Mouse (Mus musculus) thymus, adult 2 months (tissue): ENCODE measurements around the gene Mfsd4a.

Experiments
- CTCF ChIP-seq: fragments of 200-500 bp; IDR thresholded peaks from 2 replicates; pipeline ENCODE4 v1.5.1; 2012; ENCODE audit warnings: mild to moderate bottlenecking, control low read depth, low read length, moderate library complexity, borderline replicate concordance; ENCODE audit not compliant: control insufficient read depth, poor library complexity, insufficient read depth; ENCODE audit errors: extremely low read depth
- POLR2A ChIP-seq: fragments of 200-500 bp; IDR thresholded peaks from 2 replicates; pipeline ENCODE4 v1.6.1; 2012; ENCODE audit warnings: mild to moderate bottlenecking, low read length, control low read depth, moderate library complexity; ENCODE audit not compliant: control insufficient read depth, poor library complexity, insufficient read depth; ENCODE audit errors: extremely low read depth

DNA sequence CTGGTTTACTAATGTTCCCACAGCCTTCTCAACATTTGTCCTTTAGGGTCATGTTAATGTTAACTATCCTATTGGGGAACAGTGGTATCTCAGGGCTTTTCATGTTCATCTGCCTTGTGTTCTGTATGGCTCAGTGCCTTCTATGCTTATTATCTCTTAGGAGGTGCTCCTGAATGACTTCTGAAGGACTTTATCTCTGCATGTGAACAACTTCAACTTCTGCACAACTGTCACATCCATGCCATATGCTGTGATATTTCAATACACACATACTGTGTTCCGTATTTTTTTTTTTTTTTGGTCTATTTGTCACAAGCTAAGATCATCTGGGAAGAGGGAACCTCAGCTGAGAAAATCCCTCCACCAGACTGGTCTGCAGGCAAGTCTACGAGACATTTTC lies 10.6 kb upstream of the Mfsd4a start:
- TF ChIP-seq POLR2A (no peak), CTCF (no peak)
